Mouse (Mus musculus) cerebellum, adult 2 months (tissue): ENCODE measurements around the gene Sept6.

Source experiments
- CTCF ChIP-seq: fragments of 200-500 bp; IDR thresholded peaks from 2 replicates; pipeline ENCODE4 v1.5.1; 2011; ENCODE audit warnings: low read depth, mild to moderate bottlenecking, control low read depth, low read length, moderate library complexity, borderline replicate concordance; ENCODE audit not compliant: insufficient read depth
- POLR2A ChIP-seq: fragments of 200-500 bp; IDR thresholded peaks from 2 replicates; pipeline ENCODE4 v1.6.1; 2011; ENCODE audit warnings: low read length, control low read depth, borderline replicate concordance; ENCODE audit not compliant: insufficient read depth

DNA sequence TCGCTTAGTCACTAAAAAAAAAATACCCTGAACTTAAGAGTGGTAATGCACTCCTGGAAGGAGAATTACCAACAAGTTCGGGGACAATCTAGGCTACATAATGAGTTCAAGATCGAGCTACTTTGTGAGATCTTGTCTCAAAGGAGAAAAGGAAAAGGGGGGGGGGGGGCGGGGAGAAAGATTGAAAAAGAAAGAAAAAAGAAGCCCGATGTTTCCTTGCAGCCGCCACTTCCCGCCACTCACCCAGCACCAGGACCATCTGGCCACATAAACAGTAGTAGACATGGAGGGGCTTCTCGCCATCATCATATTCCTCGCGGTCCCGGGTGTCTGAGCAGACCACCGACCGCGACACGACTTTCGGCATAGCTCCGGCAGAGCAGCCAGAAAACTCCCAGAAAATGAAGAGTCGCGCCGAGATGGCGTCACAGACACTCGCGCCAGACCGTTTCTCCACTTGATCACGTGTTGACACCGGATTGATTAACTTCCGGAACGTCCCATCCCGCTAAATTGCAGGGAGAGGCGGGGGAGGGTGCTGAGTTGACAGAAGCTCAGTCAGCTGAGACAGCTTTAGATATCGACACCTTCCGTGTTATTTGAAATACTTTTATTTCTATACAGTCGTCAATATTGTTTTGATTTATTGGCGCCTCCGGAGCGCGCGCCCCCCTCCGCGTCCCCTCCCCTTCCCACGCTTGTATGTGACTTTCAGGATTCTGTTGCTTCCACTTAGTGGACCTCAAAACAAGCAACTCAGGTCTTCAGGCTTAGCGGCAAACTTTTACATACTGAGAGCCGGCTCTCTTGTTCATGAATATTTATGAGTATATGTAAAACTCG is 127.6 kb downstream of the Sept6 start:
- TF ChIP-seq CTCF = no peak
- peak; percentile 41; the same call in 1 of the 2 replicates for TF ChIP-seq POLR2A
